23 mouse cellular contexts compared by ENCODE assay signal in genomic region chr14:121182967-121183366, GRCm38 (mm10).
DNase-seq lines count a peak whose midpoint lies in the region; ATAC-seq and TF ChIP-seq lines count a peak whose summit lies in the region.
"Had no signal": no experiment of that assay in that cellular context is flagged by ENCODE, and none has a peak within 500 bp of the region (broad histone marks: within the 10 kb centered on the region; RNA-seq: fewer than 3 reads in every experiment).

No protein-coding gene starts in this region.

- H3K4me3 ChIP-seq in limb, embryonic 15.5 days = no peak overlapping the region
- H3K4me3 ChIP-seq in limb, embryonic 10.5 days = no peak overlapping the region
- H3K4me3 ChIP-seq in lung, postnatal 0 days (ENCODE audit: low read depth, low read length) = no peak overlapping the region
- no peak overlapping the region for H3K4me3 ChIP-seq in embryonic fibroblast, embryonic 13.5 days (ENCODE audit: insufficient read depth, low read length)
- H3K4me3 ChIP-seq: forebrain, embryonic 12.5 days; heart, adult 2 months; heart, embryonic 10.5 days; heart, embryonic 13.5 days; hindbrain, embryonic 12.5 days; hindbrain, embryonic 15.5 days had no signal

- no peak for TF ChIP-seq EP300 in lung, postnatal 0 days (IDR thresholded peaks at IDR 0.05)

- peak overlapping the region; percentile 22; the same call in 1 of the 2 replicates for H3K27ac ChIP-seq in limb, embryonic 15.5 days
- no peak overlapping the region for H3K27ac ChIP-seq in limb, embryonic 10.5 days
- peak overlapping the region; percentile 15 for H3K27ac ChIP-seq in lung, postnatal 0 days (ENCODE audit: low read length)
- peak overlapping the region; percentile 90 for H3K27ac ChIP-seq in embryonic fibroblast, embryonic 13.5 days (ENCODE audit: insufficient read depth, low read length)
- H3K27ac ChIP-seq: heart, adult 2 months; heart, embryonic 10.5 days; heart, embryonic 13.5 days; hindbrain, embryonic 12.5 days; hindbrain, embryonic 15.5 days had no signal

- H3K27me3 ChIP-seq in limb, embryonic 15.5 days = no peaks in the 10 kb centered on the region
- no peaks in the 10 kb centered on the region for H3K27me3 ChIP-seq in limb, embryonic 10.5 days (ENCODE audit: low read depth, poor library complexity, severe bottlenecking)
- H3K27me3 ChIP-seq in lung, postnatal 0 days (replicated peaks; ENCODE audit: insufficient read depth, low read length) = no peaks in the 10 kb centered on the region
- H3K27me3 ChIP-seq: forebrain, embryonic 12.5 days; heart, embryonic 13.5 days; hindbrain, embryonic 12.5 days; hindbrain, embryonic 15.5 days had no signal

- 0 out of 2 replicates have a peak, but pooled peaks cover 6% of the 10 kb centered on the region for H3K36me3 ChIP-seq in limb, embryonic 15.5 days
- H3K36me3 ChIP-seq in limb, embryonic 10.5 days = peaks cover 35% of the 10 kb centered on the region
- H3K36me3 ChIP-seq in lung, postnatal 0 days (ENCODE audit: insufficient read depth, low read length) = no peaks in the 10 kb centered on the region
- H3K36me3 ChIP-seq: hindbrain, embryonic 12.5 days; hindbrain, embryonic 15.5 days had no signal

- peaks cover 35% of the 10 kb centered on the region for H3K4me1 ChIP-seq in limb, embryonic 15.5 days
- peaks cover 54% of the 10 kb centered on the region for H3K4me1 ChIP-seq in limb, embryonic 10.5 days
- H3K4me1 ChIP-seq in lung, postnatal 0 days (ENCODE audit: insufficient read depth, low read depth, low read length) = peaks cover 6% of the 10 kb centered on the region; the same call in 1 of the 2 replicates
- H3K4me1 ChIP-seq in embryonic fibroblast, embryonic 13.5 days (ENCODE audit: control insufficient read depth, insufficient read depth, low read length) = peaks cover 25% of the 10 kb centered on the region
- H3K4me1 ChIP-seq: heart, embryonic 13.5 days had no signal

- ATAC-seq in limb, embryonic 15.5 days (ENCODE audit: insufficient number of reproducible peaks, low FRiP score, low TSS enrichment, low read depth) = no peak
- 0 out of 2 replicates have a peak, but pooled peaks have one; percentile 20 for ATAC-seq in lung, postnatal 0 days
- ATAC-seq: CD4-positive, CD25-positive, alpha-beta regulatory T cell, adult 4 months; forebrain, embryonic 16.5 days had no signal

- no peak for DNase-seq in limb, embryonic 10.5 days (ENCODE audit: low spot score)
- DNase-seq in lung, postnatal 0 days (ENCODE audit: low spot score) = no peak
- DNase-seq in lung, postnatal 14 days = no peak
- DNase-seq in B cell, adult 2 months = no peak
- DNase-seq: adrenal gland, adult 2 months; adrenal gland, postnatal 14 days; cerebellum, adult 18-20 months; cerebellum, adult 9-10 months; cerebellum, postnatal 14 days; gastrocnemius, postnatal 10 days; gastrocnemius, postnatal 36 days; heart, adult 2 months; heart, postnatal 14 days; heart, postnatal 4 days had no signal

- no peak overlapping the region for H3K4me2 ChIP-seq in limb, embryonic 15.5 days
- H3K4me2 ChIP-seq in lung, postnatal 0 days (replicated peaks; ENCODE audit: low read depth, low read length) = no peak overlapping the region
- H3K4me2 ChIP-seq: forebrain, embryonic 12.5 days; heart, embryonic 13.5 days; hindbrain, embryonic 12.5 days; hindbrain, embryonic 15.5 days had no signal

- H3K9me3 ChIP-seq in limb, embryonic 15.5 days = no peaks in the 10 kb centered on the region
- H3K9me3 ChIP-seq in limb, embryonic 10.5 days (replicated peaks) = no peaks in the 10 kb centered on the region
- no peaks in the 10 kb centered on the region for H3K9me3 ChIP-seq in lung, postnatal 0 days (ENCODE audit: low read length)
- H3K9me3 ChIP-seq: forebrain, embryonic 12.5 days; heart, embryonic 10.5 days; heart, embryonic 13.5 days; hindbrain, embryonic 12.5 days; hindbrain, embryonic 15.5 days had no signal

- no peak for TF ChIP-seq POLR2A in embryonic fibroblast, embryonic 13.5 days (IDR thresholded peaks at IDR 0.05; ENCODE audit: low read depth, low read length)

- no peak for TF ChIP-seq CTCF in lung, postnatal 0 days (IDR thresholded peaks at IDR 0.05)
- no peak for TF ChIP-seq CTCF in embryonic fibroblast, embryonic 13.5 days (IDR thresholded peaks at IDR 0.05; ENCODE audit: borderline replicate concordance, insufficient read depth, low read length)

- H3K9ac ChIP-seq in limb, embryonic 15.5 days = no peak overlapping the region
- H3K9ac ChIP-seq in lung, postnatal 0 days (replicated peaks; ENCODE audit: low read depth) = no peak overlapping the region
- H3K9ac ChIP-seq: forebrain, embryonic 12.5 days; heart, embryonic 13.5 days; hindbrain, embryonic 12.5 days; hindbrain, embryonic 15.5 days had no signal

- WGBS in limb, embryonic 15.5 days = 49% methylated on average over 8 of the region's 8 CpGs
- WGBS in limb, embryonic 10.5 days = 71% methylated on average over 8 of the region's 8 CpGs
- 59% methylated on average over 8 of the region's 8 CpGs for WGBS in lung, postnatal 0 days
